In genomic region chr8:43178263-43178662, GRCm38 (mm10) we compare ENCODE assay signal across 10 mouse cellular contexts. TPM values are rescaled to one million over a fixed set of nuclear protein-coding genes. Genes with fewer than 3 reads are reported as not detected.
DNase-seq lines count a peak whose midpoint lies in the region; TF ChIP-seq lines count a peak whose summit lies in the region.
"Had no signal": no experiment of that assay in that cellular context is flagged by ENCODE, and none has a peak within 500 bp of the region (broad histone marks: within the 10 kb centered on the region; RNA-seq: fewer than 3 reads in every experiment).

No protein-coding gene starts in this region.

- no peak overlapping the region for H3K4me3 ChIP-seq in layer of hippocampus, adult 2 months
- H3K4me3 ChIP-seq: embryonic facial prominence, embryonic 15.5 days; heart, embryonic 13.5 days had no signal

- TF ChIP-seq CTCF in layer of hippocampus, adult 2 months (conservative IDR thresholded peaks at IDR 0.05): peak; percentile 56

- H3K27ac ChIP-seq in layer of hippocampus, adult 2 months: no peak overlapping the region
- H3K27ac ChIP-seq: embryonic facial prominence, embryonic 15.5 days; heart, embryonic 13.5 days had no signal

- peak; percentile 3 to 30 for DNase-seq in cerebellum, postnatal 14 days
- DNase-seq in cerebellum, adult 11-12 months: no peak
- no peak for DNase-seq in layer of hippocampus, adult 2 months (ENCODE audit: low spot score in 2 of 2)
- DNase-seq in layer of hippocampus, adult 18-20 months (ENCODE audit: low spot score in 2 of 2): no peak
- DNase-seq in urinary bladder, postnatal 14 days (ENCODE audit: low spot score): peak; percentile 12
- no peak for DNase-seq in urinary bladder, postnatal 25 days (ENCODE audit: low spot score)
- peak; percentile 8 for DNase-seq in yolk sac, embryonic 10.5 days (ENCODE audit: low spot score)
- DNase-seq in layer of hippocampus, adult 11-12 months (ENCODE audit: low spot score): no peak

RNA-seq across cellular contexts. Expression of gene Triml2, which starts 2.1 kb away (rescaled TPM):
- not detected for total RNA-seq in layer of hippocampus, adult 2 months (2021)
- total RNA-seq in layer of hippocampus, adult 18-20 months (2021): not detected

RNA-seq across cellular contexts. Expression of gene Triml1, which starts 37.0 kb away (rescaled TPM):
- not detected for total RNA-seq in layer of hippocampus, adult 2 months (2021)
- not detected for total RNA-seq in layer of hippocampus, adult 18-20 months (2021)

Comparison
In these comparisons a context has a peak if more than half of its experiments do, and no peak if none do; other contexts are left out.
1. DNase-seq: peak in cerebellum, postnatal 14 days (2 of 2), urinary bladder, postnatal 14 days (single experiment) and yolk sac, embryonic 10.5 days (single experiment); none in cerebellum, adult 11-12 months (single experiment), layer of hippocampus, adult 2 months (0 of 2), layer of hippocampus, adult 18-20 months (0 of 2), urinary bladder, postnatal 25 days (single experiment) and layer of hippocampus, adult 11-12 months (single experiment).